Mouse (Mus musculus): ENCODE data around the gene Gsg1l. TPM values are rescaled to one million over a fixed set of nuclear protein-coding genes. Genes with fewer than 3 reads are reported as not detected.

The Gsg1l gene
- total and polyA plus RNA-seq, 3 experiments = 0.11 TPM; not detected in 2

- ATAC-seq (ENCODE audit: extremely low read depth, insufficient number of reproducible peaks, low FRiP score, poor library complexity, severe bottlenecking) (no peak), DNase-seq (ENCODE audit: low spot score) (no peak)
- Histone ChIP-seq H3K4me3 (ENCODE audit: low read depth, low read length) (no peak overlapping the region), H3K4me1 (ENCODE audit: insufficient read depth, low read depth, low read length) (no peaks in the 10 kb centered on the region), H3K27me3 (ENCODE audit: insufficient read depth, low read length) (no peaks in the 10 kb centered on the region), H3K36me3 (replicated peaks) (peaks cover 95% of the 10 kb centered on the region), H3K9me3 (replicated peaks) (no peaks in the 10 kb centered on the region)
- TF ChIP-seq CTCF (IDR thresholded peaks at IDR 0.05; ENCODE audit: low read depth, low read length) (no peak), GATA2 (IDR thresholded peaks at IDR 0.05; ENCODE audit: borderline replicate concordance, low read depth, low read length) (no peak), GATA1 (IDR thresholded peaks at IDR 0.05; ENCODE audit: borderline replicate concordance, low read length) (no peak), TAL1 (conservative IDR thresholded peaks at IDR 0.05; ENCODE audit: low read depth, low read length) (no peak), POLR2AphosphoS5 (IDR thresholded peaks at IDR 0.05; ENCODE audit: insufficient replicate concordance, low read depth, low read length) (no peak)
These were observed 29.0 kb upstream of the Gsg1l start for GRCm38 (mm10) chr7:126111230-126111629.

GRCm38 (mm10) chr7:126109898-126110297, 27.7 kb upstream of the Gsg1l start:
- Histone ChIP-seq H3K36me3 (replicated peaks) (peaks cover 94% of the 10 kb centered on the region), H3K4me3 (ENCODE audit: low read depth, low read length) (no peak overlapping the region), H3K4me1 (ENCODE audit: insufficient read depth, low read depth, low read length) (no peaks in the 10 kb centered on the region), H3K9me3 (replicated peaks) (no peaks in the 10 kb centered on the region), H3K27me3 (ENCODE audit: insufficient read depth, low read length) (no peaks in the 10 kb centered on the region)
- TF ChIP-seq GATA2 (IDR thresholded peaks at IDR 0.05; ENCODE audit: borderline replicate concordance, low read depth, low read length) = no peak
- no peak for TF ChIP-seq CTCF (IDR thresholded peaks at IDR 0.05; ENCODE audit: low read depth, low read length)
- TF ChIP-seq POLR2AphosphoS5 (IDR thresholded peaks at IDR 0.05; ENCODE audit: insufficient replicate concordance, low read depth, low read length) = no peak
- TF ChIP-seq GATA1 (IDR thresholded peaks at IDR 0.05; ENCODE audit: borderline replicate concordance, low read length) = no peak
- no peak for TF ChIP-seq TAL1 (conservative IDR thresholded peaks at IDR 0.05; ENCODE audit: low read depth, low read length)
- ATAC-seq (ENCODE audit: extremely low read depth, insufficient number of reproducible peaks, low FRiP score, poor library complexity, severe bottlenecking) = no peak
- no peak for DNase-seq (ENCODE audit: low spot score)

- Histone ChIP-seq H3K27me3 (ENCODE audit: insufficient read depth, low read length) (no peaks in the 10 kb centered on the region), H3K4me1 (ENCODE audit: insufficient read depth, low read depth, low read length) (no peaks in the 10 kb centered on the region), H3K36me3 (replicated peaks) (peaks cover 95% of the 10 kb centered on the region), H3K4me3 (ENCODE audit: low read depth, low read length) (no peak overlapping the region), H3K9me3 (replicated peaks) (no peaks in the 10 kb centered on the region)
- ATAC-seq (ENCODE audit: extremely low read depth, insufficient number of reproducible peaks, low FRiP score, poor library complexity, severe bottlenecking) = no peak
- no peak for TF ChIP-seq GATA2 (IDR thresholded peaks at IDR 0.05; ENCODE audit: borderline replicate concordance, low read depth, low read length)
- TF ChIP-seq TAL1 (conservative IDR thresholded peaks at IDR 0.05; ENCODE audit: low read depth, low read length) = no peak
- no peak for TF ChIP-seq CTCF (IDR thresholded peaks at IDR 0.05; ENCODE audit: low read depth, low read length)
- TF ChIP-seq GATA1 (IDR thresholded peaks at IDR 0.05; ENCODE audit: borderline replicate concordance, low read length) = no peak
- no peak for TF ChIP-seq POLR2AphosphoS5 (IDR thresholded peaks at IDR 0.05; ENCODE audit: insufficient replicate concordance, low read depth, low read length)
- DNase-seq (ENCODE audit: low spot score) = no peak
These were observed 18.2 kb upstream of the Gsg1l start for GRCm38 (mm10) chr7:126100440-126100839.

GRCm38 (mm10) chr7:126099835-126100234, 17.6 kb upstream of the Gsg1l start:
- Histone ChIP-seq H3K36me3 (replicated peaks) (peaks cover 90% of the 10 kb centered on the region), H3K4me3 (ENCODE audit: low read depth, low read length) (no peak overlapping the region), H3K9me3 (replicated peaks) (no peaks in the 10 kb centered on the region), H3K27me3 (ENCODE audit: insufficient read depth, low read length) (no peaks in the 10 kb centered on the region), H3K4me1 (ENCODE audit: insufficient read depth, low read depth, low read length) (no peaks in the 10 kb centered on the region)
- DNase-seq (ENCODE audit: low spot score) = no peak
- ATAC-seq (ENCODE audit: extremely low read depth, insufficient number of reproducible peaks, low FRiP score, poor library complexity, severe bottlenecking) = no peak
- TF ChIP-seq TAL1 (conservative IDR thresholded peaks at IDR 0.05; ENCODE audit: low read depth, low read length) (no peak), GATA2 (IDR thresholded peaks at IDR 0.05; ENCODE audit: borderline replicate concordance, low read depth, low read length) (no peak), CTCF (IDR thresholded peaks at IDR 0.05; ENCODE audit: low read depth, low read length) (no peak), GATA1 (IDR thresholded peaks at IDR 0.05; ENCODE audit: borderline replicate concordance, low read length) (no peak), POLR2AphosphoS5 (IDR thresholded peaks at IDR 0.05; ENCODE audit: insufficient replicate concordance, low read depth, low read length) (no peak)

- TF ChIP-seq TAL1 (conservative IDR thresholded peaks at IDR 0.05; ENCODE audit: low read depth, low read length) = no peak
- no peak for TF ChIP-seq GATA1 (IDR thresholded peaks at IDR 0.05; ENCODE audit: borderline replicate concordance, low read length)
- no peak for TF ChIP-seq CTCF (IDR thresholded peaks at IDR 0.05; ENCODE audit: low read depth, low read length)
- TF ChIP-seq GATA2 (IDR thresholded peaks at IDR 0.05; ENCODE audit: borderline replicate concordance, low read depth, low read length) = no peak
- TF ChIP-seq POLR2AphosphoS5 (IDR thresholded peaks at IDR 0.05; ENCODE audit: insufficient replicate concordance, low read depth, low read length) = no peak
- DNase-seq (ENCODE audit: low spot score) = no peak
- Histone ChIP-seq H3K4me3 (ENCODE audit: low read depth, low read length) (no peak overlapping the region), H3K27me3 (ENCODE audit: insufficient read depth, low read length) (no peaks in the 10 kb centered on the region), H3K4me1 (ENCODE audit: insufficient read depth, low read depth, low read length) (no peaks in the 10 kb centered on the region), H3K9me3 (replicated peaks) (no peaks in the 10 kb centered on the region), H3K36me3 (replicated peaks) (peaks cover 84% of the 10 kb centered on the region)
- no peak for ATAC-seq (ENCODE audit: extremely low read depth, insufficient number of reproducible peaks, low FRiP score, poor library complexity, severe bottlenecking)
These were observed 17.1 kb upstream of the Gsg1l start for GRCm38 (mm10) chr7:126099163-126099775.

- Histone ChIP-seq H3K4me1 (ENCODE audit: insufficient read depth, low read depth, low read length) (peaks cover 2% of the 10 kb centered on the region; the same call in 1 of the 2 replicates), H3K36me3 (replicated peaks) (peaks cover 65% of the 10 kb centered on the region), H3K4me3 (ENCODE audit: low read depth, low read length) (no peak overlapping the region), H3K9me3 (replicated peaks) (no peaks in the 10 kb centered on the region), H3K27me3 (ENCODE audit: insufficient read depth, low read length) (peaks cover 8% of the 10 kb centered on the region)
- ATAC-seq (ENCODE audit: extremely low read depth, insufficient number of reproducible peaks, low FRiP score, poor library complexity, severe bottlenecking) (no peak), DNase-seq (ENCODE audit: low spot score) (no peak)
- TF ChIP-seq GATA1 (IDR thresholded peaks at IDR 0.05; ENCODE audit: borderline replicate concordance, low read length) (no peak), GATA2 (IDR thresholded peaks at IDR 0.05; ENCODE audit: borderline replicate concordance, low read depth, low read length) (no peak), CTCF (IDR thresholded peaks at IDR 0.05; ENCODE audit: low read depth, low read length) (no peak), TAL1 (conservative IDR thresholded peaks at IDR 0.05; ENCODE audit: low read depth, low read length) (no peak)
These were observed 15.2 kb upstream of the Gsg1l start for GRCm38 (mm10) chr7:126097219-126097915.
